Mouse (Mus musculus) brain, embryonic 14.5 days (tissue): Measurements from ENCODE around the gene Il9r.
"Not testable (repeated sequence)": the region's sequence is repeated elsewhere in the genome, so short reads cannot be mapped to it uniquely, and the experiment has no call there.

ENCODE experiments used
- CTCF ChIP-seq: fragments of 200-500 bp; IDR thresholded peaks from 2 replicates; pipeline ENCODE4 v1.5.1; 2012; ENCODE audit warnings: inconsistent platforms, mild to moderate bottlenecking, moderate library complexity, borderline replicate concordance; ENCODE audit not compliant: insufficient read depth, insufficient read length; ENCODE audit errors: extremely low read depth
- POLR2A ChIP-seq: fragments of 200-500 bp; IDR thresholded peaks from 2 replicates; pipeline ENCODE4 v1.6.1; 2012; ENCODE audit warnings: mild to moderate bottlenecking, inconsistent platforms, borderline replicate concordance; ENCODE audit not compliant: poor library complexity, insufficient read depth, insufficient read length, severe bottlenecking; ENCODE audit errors: extremely low read depth

DNA sequence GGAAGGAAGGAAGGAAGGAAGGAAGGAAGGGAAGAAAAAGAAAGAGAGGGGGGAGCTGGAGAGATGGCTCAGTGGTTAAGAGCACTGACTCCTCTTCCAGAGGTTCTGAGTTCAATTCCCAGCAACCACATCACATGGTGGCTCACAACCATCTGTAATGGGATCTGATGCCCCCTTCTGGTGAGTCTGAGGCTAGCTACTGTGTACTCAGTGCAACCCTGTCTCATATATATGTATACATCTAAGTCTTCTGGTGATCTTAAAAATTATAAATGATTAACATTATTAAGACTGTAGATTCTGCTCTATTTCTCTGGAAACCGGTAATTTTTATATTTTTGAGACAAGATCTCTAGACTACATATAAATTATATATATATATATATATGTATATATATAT lies 913 bp upstream of the Il9r start:
- not testable (repeated sequence) for TF ChIP-seq CTCF, POLR2A
